Mouse (Mus musculus) ES-Bruce4 (cell line): ENCODE measurements around the gene Plekha8.

Source experiments
- CTCF ChIP-seq: IDR thresholded peaks from one replicate; pipeline ENCODE4 v1.8.1; 2011; ENCODE audit warnings: low read depth, low read length
- EP300 ChIP-seq: IDR thresholded peaks from 2 replicates; pipeline ENCODE4 v1.6.1; 2011; ENCODE audit warnings: low read depth, low read length; ENCODE audit not compliant: insufficient read depth
- POLR2A ChIP-seq: IDR thresholded peaks from one replicate; pipeline ENCODE4 v1.8.1; 2011; ENCODE audit warnings: low read length; ENCODE audit not compliant: insufficient read depth

- TF ChIP-seq EP300 (no peak), CTCF (no peak), POLR2A (no peak)
Measured at GRCm38 (mm10) chr6:54680891-54681745, 86.2 kb downstream of the Plekha8 start, which contains the start of gene Mturn.
